Mouse (Mus musculus) kidney, adult 8-10 months (tissue): ENCODE measurements around the gene Greb1.

Experiments
- DNase-seq, 2 experiments: peaks; one replicate each; pipeline ENCODE4 v3.0.0; 2022

Greb1 gene

GRCm38 (mm10) chr12:16803956-16804430 is 3.3 kb upstream of the Greb1 start:
- no peak for DNase-seq

GRCm38 (mm10) chr12:16803237-16803955 is 2.7 kb upstream of the Greb1 start:
- DNase-seq: no peak

GRCm38 (mm10) chr12:16800959-16801315 is 251 bp upstream of the Greb1 start:
- no peak for DNase-seq

GRCm38 (mm10) chr12:16799928-16800258 is 793 bp downstream of the Greb1 start:
- no peak for DNase-seq

GRCm38 (mm10) chr12:16798894-16799293 is 1.8 kb downstream of the Greb1 start:
- no peak for DNase-seq

GRCm38 (mm10) chr12:16795781-16796180 is 4.9 kb downstream of the Greb1 start:
- DNase-seq: no peak

- no peak for DNase-seq
Measured at GRCm38 (mm10) chr12:16793371-16793770, 7.3 kb downstream of the Greb1 start.

- DNase-seq: no peak
Measured at GRCm38 (mm10) chr12:16790456-16790855, 10.2 kb downstream of the Greb1 start.

GRCm38 (mm10) chr12:16789756-16790155 is 10.9 kb downstream of the Greb1 start:
- no peak for DNase-seq

GRCm38 (mm10) chr12:16789199-16789598 is 11.5 kb downstream of the Greb1 start:
- DNase-seq: no peak

- DNase-seq: no peak
Measured at GRCm38 (mm10) chr12:16788600-16788999, 12.1 kb downstream of the Greb1 start.

GRCm38 (mm10) chr12:16781034-16781746 is 19.5 kb downstream of the Greb1 start:
- DNase-seq: peak; percentile 6 to 21

GRCm38 (mm10) chr12:16780320-16780719 is 20.4 kb downstream of the Greb1 start:
- DNase-seq: no peak

GRCm38 (mm10) chr12:16779165-16779564 is 21.5 kb downstream of the Greb1 start:
- DNase-seq: no peak

- no peak for DNase-seq
Measured at GRCm38 (mm10) chr12:16778523-16778922, 22.2 kb downstream of the Greb1 start.

- DNase-seq: no peak
Measured at GRCm38 (mm10) chr12:16775351-16775750, 25.3 kb downstream of the Greb1 start.

GRCm38 (mm10) chr12:16774605-16775004 is 26.1 kb downstream of the Greb1 start:
- no peak for DNase-seq

- DNase-seq: no peak
Measured at GRCm38 (mm10) chr12:16769601-16770165, 31.0 kb downstream of the Greb1 start.

GRCm38 (mm10) chr12:16768711-16769110 is 32.0 kb downstream of the Greb1 start:
- no peak for DNase-seq

GRCm38 (mm10) chr12:16768251-16768650 is 32.4 kb downstream of the Greb1 start:
- DNase-seq: peak in 1 of 2 experiments; percentile 2

- DNase-seq: no peak
Measured at GRCm38 (mm10) chr12:16764776-16765445, 35.8 kb downstream of the Greb1 start.

GRCm38 (mm10) chr12:16763649-16764422 is 36.9 kb downstream of the Greb1 start:
- DNase-seq: no peak

GRCm38 (mm10) chr12:16761461-16761860 is 39.2 kb downstream of the Greb1 start:
- DNase-seq: no peak
